Mouse (Mus musculus): ENCODE measurements around the gene Smcr8. TPM values are rescaled to one million over a fixed set of nuclear protein-coding genes. Genes with fewer than 3 reads are reported as not detected.
A peak's percentile ranks its signal among the peaks of the same experiment; 100 is the strongest.

Smcr8 gene
- polyA plus RNA-seq, 1 experiment from 2014 or later, result 10.2 TPM

DNA sequence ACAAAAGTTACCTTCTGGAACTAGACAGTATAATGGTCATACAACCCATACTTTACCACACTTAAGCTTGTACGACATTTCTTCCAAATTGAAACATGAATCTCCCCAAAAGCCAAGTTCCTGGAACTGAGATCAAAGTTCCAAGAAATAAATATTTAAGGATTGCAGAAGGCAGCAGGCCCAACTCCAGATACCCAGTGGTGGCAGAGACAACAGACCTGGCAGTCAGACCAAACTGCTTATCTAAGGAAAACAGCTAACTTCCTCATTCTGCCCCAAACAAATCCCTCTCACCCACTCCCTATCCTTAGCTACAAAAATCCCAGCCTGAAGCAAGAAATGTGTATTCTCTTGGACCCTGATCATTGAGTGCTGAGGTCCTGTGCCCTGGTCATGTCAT, 2.5 kb upstream of the Smcr8 start:
- H3K4me2 ChIP-seq (ENCODE audit: low read depth), result peak overlapping the region; percentile 65; the same call in 1 of the 2 replicates

DNA sequence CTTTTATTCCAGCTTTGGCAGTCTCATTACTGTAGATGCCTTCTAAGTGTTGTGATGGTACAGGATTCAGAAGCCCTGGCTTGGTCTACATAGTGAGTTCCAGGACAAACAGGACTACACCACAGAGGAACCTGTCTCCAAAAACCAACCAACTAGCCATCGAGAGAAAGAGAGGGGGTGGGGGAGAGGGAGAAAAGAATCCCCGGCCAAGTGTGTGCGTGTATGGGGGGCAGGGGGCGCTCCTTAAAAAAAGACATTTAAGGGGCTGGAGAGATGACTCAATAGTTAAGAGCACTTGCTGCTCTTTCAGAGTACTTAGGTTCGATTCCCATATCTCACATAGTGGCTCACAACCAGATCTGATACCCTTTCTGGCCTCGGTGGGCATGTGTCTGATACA, 1.7 kb upstream of the Smcr8 start:
- H3K27me3 ChIP-seq (ENCODE audit: control insufficient read depth, insufficient read depth, low read length), result no peaks in the 10 kb centered on the region
- 62% methylated on average over 6 of the region's 6 CpGs for WGBS
- peaks cover 22% of the 10 kb centered on the region for H3K4me1 ChIP-seq (ENCODE audit: control insufficient read depth, insufficient read depth, low read length)
- ATAC-seq (ENCODE audit: insufficient read depth, low FRiP score, low TSS enrichment) (no peak), DNase-seq (ENCODE audit: low spot score) (no peak)
- no peak overlapping the region for H3K27ac ChIP-seq (ENCODE audit: low read depth, low read length)
- H3K36me3 ChIP-seq (ENCODE audit: control insufficient read depth, insufficient read depth, low read length), result 0 out of 2 replicates have a peak, but pooled peaks cover 2% of the 10 kb centered on the region
- 0 out of 2 replicates have a peak overlapping the region, but pooled peaks have one; percentile 7 for H3K9ac ChIP-seq (ENCODE audit: low read length)
- no peaks in the 10 kb centered on the region for H3K9me3 ChIP-seq (ENCODE audit: control insufficient read depth, low read length)
- 0 out of 2 replicates have a peak overlapping the region, but pooled peaks have one; percentile 85 for H3K4me3 ChIP-seq (ENCODE audit: low read depth, low read length)
- H3K4me2 ChIP-seq (ENCODE audit: low read depth), result peak overlapping the region; percentile 65

More for the DNA sequence above, 2.5 kb upstream of the Smcr8 start:
- ATAC-seq (ENCODE audit: insufficient read depth, low FRiP score, low TSS enrichment) (no peak), DNase-seq (ENCODE audit: low spot score) (no peak)
- H3K9ac ChIP-seq (ENCODE audit: low read length), result no peak overlapping the region
- WGBS, result 96% methylated on average over 1 of the region's 1 CpGs
- H3K4me1 ChIP-seq (ENCODE audit: control insufficient read depth, insufficient read depth, low read length), result peaks cover 16% of the 10 kb centered on the region
- H3K27ac ChIP-seq (ENCODE audit: low read depth, low read length), result no peak overlapping the region
- no peaks in the 10 kb centered on the region for H3K27me3 ChIP-seq (ENCODE audit: control insufficient read depth, insufficient read depth, low read length)
- 0 out of 2 replicates have a peak, but pooled peaks cover 2% of the 10 kb centered on the region for H3K36me3 ChIP-seq (ENCODE audit: control insufficient read depth, insufficient read depth, low read length)
- H3K4me3 ChIP-seq (ENCODE audit: low read depth, low read length), result no peak overlapping the region
- no peaks in the 10 kb centered on the region for H3K9me3 ChIP-seq (ENCODE audit: control insufficient read depth, low read length)

DNA sequence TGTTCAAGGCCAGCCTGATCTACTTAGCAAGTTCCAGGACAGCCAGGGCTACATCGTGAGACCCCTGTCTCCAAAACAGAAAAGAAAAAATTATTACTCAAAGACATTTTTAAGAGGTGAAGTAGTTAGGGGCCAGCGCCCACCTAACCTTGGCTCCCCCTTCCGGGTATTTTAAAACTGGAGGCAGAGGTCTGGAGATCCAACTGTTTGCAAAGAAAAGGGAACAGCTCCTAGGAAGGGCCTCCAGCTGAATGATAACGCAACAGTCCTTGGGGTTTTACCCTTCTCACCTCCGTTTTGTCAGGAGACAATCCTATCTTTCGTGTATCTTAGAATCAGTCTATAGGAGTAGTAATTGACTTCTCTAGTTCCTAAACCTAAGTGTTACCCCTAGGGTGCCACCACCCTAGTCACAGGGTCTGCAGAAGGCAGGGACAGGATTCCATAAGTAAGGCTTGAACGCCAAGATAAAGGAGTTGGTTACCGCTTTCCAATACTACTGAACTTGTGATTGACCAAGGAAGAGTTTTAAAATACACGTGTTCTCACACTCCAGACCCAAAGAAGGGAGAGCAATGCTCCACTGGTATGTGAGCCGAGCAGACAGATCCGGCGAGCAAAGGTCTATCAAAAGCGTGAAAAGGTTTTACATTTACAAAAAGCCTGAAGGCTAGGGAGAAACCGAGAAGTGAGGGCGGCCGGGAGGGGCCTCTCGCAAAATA, 1.1 kb upstream of the Smcr8 start:
- DNase-seq (ENCODE audit: low spot score) (no peak), ATAC-seq (ENCODE audit: insufficient read depth, low FRiP score, low TSS enrichment) (no peak; the same call in 1 of the 2 replicates)
- H3K4me1 ChIP-seq (ENCODE audit: control insufficient read depth, insufficient read depth, low read length), result peaks cover 29% of the 10 kb centered on the region
- H3K4me3 ChIP-seq (ENCODE audit: low read depth, low read length), result peak overlapping the region; percentile 85
- no peaks in the 10 kb centered on the region for H3K27me3 ChIP-seq (ENCODE audit: control insufficient read depth, insufficient read depth, low read length)
- H3K36me3 ChIP-seq (ENCODE audit: control insufficient read depth, insufficient read depth, low read length), result 0 out of 2 replicates have a peak, but pooled peaks cover 2% of the 10 kb centered on the region
- H3K4me2 ChIP-seq (ENCODE audit: low read depth), result peak overlapping the region; percentile 65
- no peaks in the 10 kb centered on the region for H3K9me3 ChIP-seq (ENCODE audit: control insufficient read depth, low read length)
- H3K9ac ChIP-seq (ENCODE audit: low read length), result peak overlapping the region; percentile 82
- no peak overlapping the region for H3K27ac ChIP-seq (ENCODE audit: low read depth, low read length)
- 5% methylated on average over 17 of the region's 17 CpGs for WGBS

DNA sequence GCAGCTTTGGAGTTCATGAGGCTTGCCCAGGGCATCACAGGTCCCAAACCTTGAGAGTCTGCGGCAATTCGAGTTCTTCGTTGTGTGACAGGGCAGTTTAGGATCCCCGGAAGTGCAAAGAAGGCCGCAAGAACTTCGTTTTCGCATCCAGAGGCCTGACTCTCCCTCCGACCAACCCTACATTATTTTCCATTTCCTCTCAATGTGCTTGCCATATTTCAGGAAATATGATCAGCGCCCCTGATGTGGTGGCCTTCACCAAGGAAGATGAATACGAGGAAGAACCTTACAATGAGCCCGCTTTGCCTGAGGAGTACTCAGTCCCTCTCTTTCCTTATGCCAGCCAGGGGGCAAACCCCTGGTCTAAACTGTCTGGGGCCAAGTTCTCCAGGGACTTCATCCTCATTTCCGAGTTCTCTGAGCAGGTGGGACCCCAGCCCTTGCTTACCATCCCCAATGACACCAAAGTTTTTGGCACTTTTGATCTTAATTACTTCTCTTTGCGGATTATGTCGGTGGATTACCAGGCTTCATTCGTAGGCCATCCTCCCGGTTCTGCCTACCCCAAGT, 562 bp downstream of the Smcr8 start:
- H3K4me3 ChIP-seq (ENCODE audit: low read depth, low read length), result peak overlapping the region; percentile 85
- 0 out of 2 replicates have a peak, but pooled peaks cover 2% of the 10 kb centered on the region for H3K36me3 ChIP-seq (ENCODE audit: control insufficient read depth, insufficient read depth, low read length)
- ATAC-seq (ENCODE audit: insufficient read depth, low FRiP score, low TSS enrichment) (no peak), DNase-seq (ENCODE audit: low spot score) (no peak)
- H3K4me2 ChIP-seq (ENCODE audit: low read depth), result peak overlapping the region; percentile 65
- WGBS, result 25% methylated on average over 16 of the region's 16 CpGs
- no peaks in the 10 kb centered on the region for H3K27me3 ChIP-seq (ENCODE audit: control insufficient read depth, insufficient read depth, low read length)
- H3K9ac ChIP-seq (ENCODE audit: low read length), result peak overlapping the region; percentile 82
- no peaks in the 10 kb centered on the region for H3K9me3 ChIP-seq (ENCODE audit: control insufficient read depth, low read length)
- H3K27ac ChIP-seq (ENCODE audit: low read depth, low read length), result no peak overlapping the region
- peaks cover 40% of the 10 kb centered on the region for H3K4me1 ChIP-seq (ENCODE audit: control insufficient read depth, insufficient read depth, low read length)

DNA sequence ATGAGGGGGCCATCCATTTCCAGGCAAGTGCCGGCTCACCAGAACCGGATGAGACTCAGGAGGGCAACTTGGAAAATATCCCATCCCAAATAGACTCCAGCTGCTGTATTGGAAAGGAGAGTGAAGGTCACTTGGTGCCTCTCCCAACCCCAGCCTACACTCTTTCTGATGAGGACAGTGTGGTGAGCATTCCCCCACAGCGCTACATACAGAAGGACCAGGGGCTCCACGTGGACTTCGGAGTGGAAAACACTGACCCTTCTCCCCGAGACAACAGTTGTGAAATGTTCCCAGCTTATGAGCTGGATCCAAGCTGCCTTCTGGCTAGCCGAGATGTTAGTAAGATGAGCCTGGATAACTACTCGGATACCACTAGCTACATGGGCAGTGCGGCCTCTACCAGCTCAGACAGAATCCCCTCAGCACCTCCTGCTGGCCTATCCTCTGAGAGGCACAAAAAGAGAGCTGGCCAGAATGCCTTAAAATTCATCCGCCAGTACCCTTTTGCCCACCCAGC, 2.4 kb downstream of the Smcr8 start:
- Histone ChIP-seq H3K36me3 (ENCODE audit: control insufficient read depth, insufficient read depth, low read length) (peaks cover 2% of the 10 kb centered on the region; the same call in 1 of the 2 replicates), H3K9ac (ENCODE audit: low read length) (no peak overlapping the region), H3K27me3 (ENCODE audit: control insufficient read depth, insufficient read depth, low read length) (no peaks in the 10 kb centered on the region), H3K4me2 (ENCODE audit: low read depth) (no peak overlapping the region), H3K4me1 (ENCODE audit: control insufficient read depth, insufficient read depth, low read length) (peaks cover 40% of the 10 kb centered on the region), H3K9me3 (ENCODE audit: control insufficient read depth, low read length) (no peaks in the 10 kb centered on the region), H3K4me3 (ENCODE audit: low read depth, low read length) (no peak overlapping the region), H3K27ac (ENCODE audit: low read depth, low read length) (no peak overlapping the region)
- ATAC-seq (ENCODE audit: insufficient read depth, low FRiP score, low TSS enrichment), result no peak
- DNase-seq (ENCODE audit: low spot score), result no peak
- WGBS, result 89% methylated on average over 10 of the region's 10 CpGs

DNA sequence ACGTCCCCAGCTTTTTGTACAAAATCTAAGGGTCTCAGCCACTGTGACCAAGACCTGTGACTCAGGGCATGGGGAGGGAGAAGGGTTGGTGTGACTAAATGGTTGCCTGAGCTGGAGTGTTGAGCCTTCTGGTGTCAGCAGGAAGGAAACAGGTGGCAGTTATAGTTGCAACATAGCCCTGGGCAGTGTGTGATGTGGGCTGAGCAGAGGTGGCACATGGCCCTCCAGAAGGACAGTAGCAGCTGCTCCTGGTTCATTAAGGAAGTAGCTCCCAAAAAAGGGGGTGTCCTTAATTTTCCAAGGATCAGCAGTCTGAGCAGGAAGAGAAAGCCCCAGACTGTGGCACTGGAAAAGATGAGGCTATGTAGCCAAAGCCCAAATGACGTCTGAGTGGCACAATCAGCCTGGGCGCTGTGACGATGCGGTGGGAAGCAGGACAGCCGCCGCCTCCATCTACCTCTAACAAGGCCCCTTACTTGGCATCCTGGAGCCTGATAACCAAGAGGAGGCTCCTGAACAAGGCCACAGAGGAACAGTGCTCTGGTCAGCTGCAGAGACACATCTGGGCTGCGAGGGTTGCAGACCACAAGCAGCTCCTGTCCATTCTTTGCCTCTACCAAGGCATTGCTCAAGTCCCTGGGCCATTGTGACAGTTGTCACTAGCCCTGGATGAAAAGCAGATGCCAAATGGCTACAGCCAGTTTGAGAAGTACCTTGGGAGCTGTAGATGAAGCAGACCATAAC, 7.0 kb downstream of the Smcr8 start:
- H3K9ac ChIP-seq (ENCODE audit: low read length), result no peak overlapping the region
- peaks cover 26% of the 10 kb centered on the region for H3K4me1 ChIP-seq (ENCODE audit: control insufficient read depth, insufficient read depth, low read length)
- ATAC-seq (ENCODE audit: insufficient read depth, low FRiP score, low TSS enrichment) (no peak), DNase-seq (ENCODE audit: low spot score) (no peak)
- no peaks in the 10 kb centered on the region for H3K27me3 ChIP-seq (ENCODE audit: control insufficient read depth, insufficient read depth, low read length)
- no peak overlapping the region for H3K4me3 ChIP-seq (ENCODE audit: low read depth, low read length)
- H3K4me2 ChIP-seq (ENCODE audit: low read depth), result no peak overlapping the region
- H3K36me3 ChIP-seq (ENCODE audit: control insufficient read depth, insufficient read depth, low read length), result peaks cover 12% of the 10 kb centered on the region
- H3K9me3 ChIP-seq (ENCODE audit: control insufficient read depth, low read length), result no peaks in the 10 kb centered on the region
- WGBS, result 95% methylated on average over 8 of the region's 8 CpGs
- H3K27ac ChIP-seq (ENCODE audit: low read depth, low read length), result no peak overlapping the region

DNA sequence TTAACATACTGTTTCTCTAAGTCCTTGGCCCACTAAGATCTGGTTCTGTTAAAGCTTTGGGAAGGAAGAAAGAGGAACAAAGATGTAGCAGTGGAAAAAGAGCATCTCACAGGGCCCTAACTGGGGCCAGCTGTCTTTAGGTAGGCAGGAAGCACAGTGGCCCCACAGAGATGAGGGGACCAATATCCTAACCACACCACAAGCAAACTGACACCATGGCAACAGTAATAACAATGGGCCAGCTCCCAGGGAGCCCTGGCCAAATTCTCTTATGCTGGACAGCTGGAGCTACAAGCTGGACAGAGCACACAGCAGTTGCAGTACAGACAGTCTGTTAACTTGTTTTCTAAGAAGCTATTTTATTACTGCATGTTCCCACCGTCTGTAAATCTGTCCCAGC, 10.3 kb downstream of the Smcr8 start:
- H3K27me3 ChIP-seq (ENCODE audit: control insufficient read depth, insufficient read depth, low read length), result no peaks in the 10 kb centered on the region
- H3K9me3 ChIP-seq (ENCODE audit: control insufficient read depth, low read length), result no peaks in the 10 kb centered on the region
- H3K4me1 ChIP-seq (ENCODE audit: control insufficient read depth, insufficient read depth, low read length), result peaks cover 2% of the 10 kb centered on the region; the same call in 1 of the 2 replicates
- ATAC-seq (ENCODE audit: insufficient read depth, low FRiP score, low TSS enrichment), result no peak
- DNase-seq (ENCODE audit: low spot score), result no peak
- H3K36me3 ChIP-seq (ENCODE audit: control insufficient read depth, insufficient read depth, low read length), result peaks cover 14% of the 10 kb centered on the region
- WGBS, result 71% methylated on average over 1 of the region's 1 CpGs
- no peak overlapping the region for H3K4me2 ChIP-seq (ENCODE audit: low read depth)
- no peak overlapping the region for H3K4me3 ChIP-seq (ENCODE audit: low read depth, low read length)
- no peak overlapping the region for H3K27ac ChIP-seq (ENCODE audit: low read depth, low read length)
- no peak overlapping the region for H3K9ac ChIP-seq (ENCODE audit: low read length)

DNA sequence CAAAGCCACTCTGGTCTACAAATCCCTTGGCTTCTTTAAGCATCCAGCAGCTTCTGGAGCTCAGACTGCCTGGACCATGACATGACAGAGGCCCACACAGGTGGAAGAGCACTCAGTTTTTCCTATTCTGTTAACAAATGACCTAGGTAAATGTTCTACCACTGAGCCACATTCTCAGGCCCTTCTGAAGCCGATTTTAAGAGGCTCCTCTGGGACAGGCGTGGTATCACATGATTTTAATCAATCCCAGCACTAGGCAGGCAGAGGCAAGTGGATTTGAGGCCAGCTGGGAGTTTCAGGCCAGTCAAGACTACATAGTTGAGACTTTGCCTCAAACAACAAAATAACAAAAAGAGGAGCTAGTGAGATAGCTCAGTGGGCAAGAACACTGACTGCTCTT, 13.1 kb downstream of the Smcr8 start:
- DNase-seq (ENCODE audit: low spot score) (no peak), ATAC-seq (ENCODE audit: insufficient read depth, low FRiP score, low TSS enrichment) (no peak)
- H3K9ac ChIP-seq (ENCODE audit: low read length), result no peak overlapping the region
- H3K4me1 ChIP-seq (ENCODE audit: control insufficient read depth, insufficient read depth, low read length), result peaks cover 2% of the 10 kb centered on the region; the same call in 1 of the 2 replicates
- no peaks in the 10 kb centered on the region for H3K9me3 ChIP-seq (ENCODE audit: control insufficient read depth, low read length)
- no peak overlapping the region for H3K4me3 ChIP-seq (ENCODE audit: low read depth, low read length)
- WGBS, result 83% methylated on average over 2 of the region's 2 CpGs
- H3K4me2 ChIP-seq (ENCODE audit: low read depth), result no peak overlapping the region
- peaks cover 11% of the 10 kb centered on the region for H3K36me3 ChIP-seq (ENCODE audit: control insufficient read depth, insufficient read depth, low read length)
- no peak overlapping the region for H3K27ac ChIP-seq (ENCODE audit: low read depth, low read length)
- H3K27me3 ChIP-seq (ENCODE audit: control insufficient read depth, insufficient read depth, low read length), result no peaks in the 10 kb centered on the region
